Mouse (Mus musculus): ENCODE measurements around the gene Parp16.

Gene Parp16

DNA sequence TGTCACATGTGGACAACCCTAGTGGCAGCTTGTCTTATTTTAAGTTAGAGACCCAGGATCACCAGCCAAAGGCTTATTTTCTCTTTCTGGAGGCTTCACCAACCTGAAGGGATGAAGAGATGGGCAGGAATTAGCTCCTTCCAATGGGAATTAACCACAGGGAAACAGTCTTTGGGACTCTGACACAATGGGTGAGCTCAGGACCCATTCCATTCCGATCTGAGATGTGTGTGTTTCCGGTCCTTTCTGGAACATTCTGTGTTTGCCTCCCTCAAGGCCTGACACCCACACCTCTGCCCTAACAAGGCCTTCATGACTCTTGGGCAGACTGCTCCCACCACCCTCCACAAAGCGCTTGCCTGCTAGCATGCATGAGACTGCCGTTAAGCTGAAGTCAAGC lies at the start of gene Parp16:
Parp16 (plus strand) TSS at position 301 of the 400 bp plus-strand sequence.
- DNase-seq = no peak

DNA sequence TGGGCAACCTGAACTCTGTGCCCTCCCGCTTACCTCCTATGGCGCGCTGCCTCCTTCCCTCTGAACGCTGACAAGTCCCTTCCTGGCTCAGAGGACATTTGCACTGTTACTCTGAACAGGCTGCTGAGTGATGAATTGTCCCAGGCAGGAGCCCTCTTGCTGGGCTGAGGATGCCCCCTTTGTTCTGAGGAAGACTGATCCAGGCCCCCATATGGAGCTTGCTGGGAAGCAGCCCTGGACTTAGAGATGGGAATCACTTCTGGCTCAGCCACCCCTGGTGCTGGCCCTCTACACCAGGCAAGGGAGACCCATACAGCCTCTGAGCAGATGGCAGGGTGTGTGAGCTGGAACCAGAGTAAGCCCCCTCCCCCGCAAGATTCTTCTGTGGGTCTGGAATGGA lies 49.2 kb upstream of the Parp16 start:
- DNase-seq = no peak

GRCm38 (mm10) chr9:65148507-65148906 lies 46.6 kb upstream of the Parp16 start:
- no peak for DNase-seq

DNA sequence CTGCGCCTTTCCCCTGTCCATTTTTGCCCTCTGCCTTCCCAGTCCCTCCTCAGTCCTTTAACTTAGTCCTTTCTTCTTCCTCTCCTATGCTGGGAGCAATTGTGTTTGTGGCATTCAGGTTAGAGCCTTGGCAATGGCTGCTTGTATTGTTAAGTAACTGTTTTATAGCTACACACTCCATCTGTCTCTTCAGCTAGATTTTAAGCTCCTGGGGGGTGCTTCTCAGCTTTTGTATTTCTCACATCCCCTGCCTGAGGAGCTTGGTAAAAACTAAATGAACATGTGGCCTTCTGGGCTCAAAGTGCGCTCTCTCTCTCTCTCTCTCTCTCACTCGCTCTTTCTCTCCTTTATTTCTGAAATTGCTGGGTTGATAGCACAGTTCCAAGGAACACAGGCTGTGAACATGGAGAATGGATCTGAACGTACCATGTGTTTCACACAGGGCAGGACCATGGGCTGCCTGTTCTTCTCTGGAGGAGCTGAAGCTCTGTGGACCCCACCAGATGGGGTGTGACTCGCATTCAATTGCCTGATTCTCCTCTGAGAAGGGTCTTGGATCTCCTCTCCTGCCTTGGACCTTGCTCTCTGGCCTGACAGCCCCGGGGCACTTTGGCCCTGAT lies 42.3 kb upstream of the Parp16 start:
- no peak for DNase-seq

DNA sequence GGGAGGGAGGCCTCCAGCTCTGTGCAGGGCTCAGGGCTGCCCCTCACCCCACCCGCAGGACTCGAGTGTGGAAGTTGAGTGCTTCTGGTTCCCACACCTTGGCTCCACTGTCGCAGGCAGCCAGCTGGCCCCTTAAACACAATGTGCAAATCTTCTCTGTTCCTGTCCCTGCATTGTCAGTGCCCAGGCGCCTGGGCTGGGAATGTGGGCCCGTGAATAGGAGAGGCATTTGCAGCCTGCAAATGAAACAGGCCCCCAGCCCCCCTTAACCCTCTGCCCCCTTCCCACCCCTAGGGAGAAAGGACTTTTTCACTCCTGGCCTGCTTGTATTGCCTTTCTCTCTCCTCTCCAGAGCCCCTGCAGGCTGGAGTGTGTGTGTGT lies 41.8 kb upstream of the Parp16 start:
- DNase-seq = peak; percentile 45

- DNase-seq = peak; percentile 39
Observed at GRCm38 (mm10) chr9:65154692-65155455, 40.3 kb upstream of the Parp16 start.

GRCm38 (mm10) chr9:65156604-65157003 lies 38.5 kb upstream of the Parp16 start:
- DNase-seq = no peak

DNA sequence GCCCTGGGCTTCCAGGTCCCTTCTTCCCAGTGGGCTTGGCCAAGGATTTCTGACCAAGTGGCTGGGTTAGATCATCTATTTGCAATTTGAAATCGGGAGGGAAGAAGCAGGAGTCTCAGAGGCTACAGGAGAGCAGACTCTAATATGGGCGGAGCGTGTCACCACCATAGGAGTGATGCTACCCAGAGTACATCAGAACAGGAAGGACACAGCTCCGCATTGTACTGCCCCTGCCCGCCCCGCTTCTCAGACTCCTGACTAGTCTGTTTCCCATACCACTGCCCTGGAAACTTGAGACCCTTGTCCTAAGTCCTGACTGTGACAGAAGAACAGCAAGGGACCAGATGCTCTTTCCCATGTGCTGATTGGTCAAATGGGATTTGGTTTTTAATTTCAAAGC lies 37.5 kb upstream of the Parp16 start:
- no peak for DNase-seq

- DNase-seq = no peak
Observed at GRCm38 (mm10) chr9:65161188-65161587, 34.0 kb upstream of the Parp16 start.

GRCm38 (mm10) chr9:65161881-65162280 lies 33.3 kb upstream of the Parp16 start:
- no peak for DNase-seq

- DNase-seq = no peak
Observed at GRCm38 (mm10) chr9:65162711-65163639, 32.2 kb upstream of the Parp16 start.

- DNase-seq = peak; percentile 38
Observed at GRCm38 (mm10) chr9:65164870-65165269, 30.3 kb upstream of the Parp16 start.

- no peak for DNase-seq
Observed at GRCm38 (mm10) chr9:65166386-65166785, 28.8 kb upstream of the Parp16 start.

- no peak for DNase-seq
Observed at GRCm38 (mm10) chr9:65168534-65168933, 26.6 kb upstream of the Parp16 start.

DNA sequence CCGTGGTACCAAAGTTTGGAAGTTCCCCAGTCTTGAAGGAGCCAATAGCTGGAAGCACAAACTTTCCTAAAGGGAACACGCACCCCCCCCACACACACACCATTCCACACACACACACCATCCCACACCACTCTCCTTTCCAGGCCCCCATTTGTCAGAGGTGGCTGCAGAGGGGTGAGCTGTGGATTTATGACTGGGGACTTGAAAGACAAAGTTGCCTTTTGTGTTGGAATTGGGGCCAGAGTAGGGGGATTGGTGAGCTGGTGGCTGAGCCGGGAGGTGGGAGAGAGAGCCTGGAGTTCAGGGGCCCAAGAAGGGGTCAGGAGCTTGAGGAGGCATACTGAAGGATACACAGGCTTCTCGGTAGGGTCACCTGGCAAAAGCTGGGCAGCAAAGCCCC lies 26.2 kb upstream of the Parp16 start:
- DNase-seq = no peak

DNA sequence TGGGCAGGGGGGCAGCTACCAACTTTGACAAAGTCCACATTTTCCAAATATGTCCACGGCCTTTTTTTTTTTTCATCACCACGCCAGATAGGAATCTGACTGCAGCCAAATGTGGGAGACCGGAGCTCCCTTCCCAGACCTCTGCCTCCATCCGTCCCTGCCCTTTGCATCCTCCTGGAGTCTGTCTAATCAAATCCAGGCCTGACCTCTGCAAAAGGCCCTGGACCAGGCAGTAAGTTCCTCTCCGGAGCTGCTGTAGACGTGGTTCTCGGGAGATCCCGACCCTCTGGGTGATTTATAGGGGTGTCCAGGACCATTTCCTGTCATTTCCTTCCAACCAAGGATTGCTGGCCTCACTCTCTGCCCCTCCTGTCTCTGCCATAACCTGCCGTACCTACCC lies 22.5 kb upstream of the Parp16 start:
- DNase-seq = no peak

- DNase-seq = no peak
Observed at GRCm38 (mm10) chr9:65175234-65175938, 19.8 kb upstream of the Parp16 start.

- DNase-seq = no peak
Observed at GRCm38 (mm10) chr9:65175939-65176871, 18.9 kb upstream of the Parp16 start.

- DNase-seq = no peak
Observed at GRCm38 (mm10) chr9:65177497-65177896, 17.7 kb upstream of the Parp16 start.

DNA sequence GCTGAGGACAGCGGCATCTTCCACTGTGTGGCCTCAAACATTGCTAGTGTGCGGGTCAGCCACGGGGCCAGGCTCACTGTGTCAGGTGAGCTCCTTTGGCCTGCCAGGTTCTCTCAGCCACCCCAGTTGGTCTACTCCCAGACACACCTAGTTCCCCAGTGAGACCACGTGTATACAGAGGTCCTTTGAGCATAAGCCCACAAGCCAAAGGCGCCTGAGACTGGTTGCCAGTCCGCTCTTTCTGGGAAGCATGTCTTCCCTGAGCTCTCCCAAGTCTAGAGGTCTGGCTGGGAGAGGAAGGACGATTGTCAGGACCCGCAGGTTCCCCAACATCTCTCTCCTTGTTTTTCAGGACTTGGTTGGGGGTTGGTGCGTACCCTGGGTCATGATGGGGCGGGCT lies 17.2 kb upstream of the Parp16 start:
- no peak for DNase-seq

GRCm38 (mm10) chr9:65178336-65179213 lies 16.6 kb upstream of the Parp16 start:
- DNase-seq = no peak
